Mouse (Mus musculus): ENCODE results near the gene Gda. TPM values are rescaled to one million over a fixed set of nuclear protein-coding genes. Genes with fewer than 3 reads are reported as not detected.

Gene Gda
- total RNA-seq, 1 experiment from 2014 or later: 14.5 TPM

Other genes with a start within 250 kb of the Gda start
- 233 and 289 TPM in 2 replicates for gene Zfand5, start 201.2 kb downstream of the Gda start, total RNA-seq (2017)
- gene 1110059E24Rik, start 179.5 kb upstream of the Gda start, total RNA-seq (2017): 84.7 and 96.5 TPM in 2 replicates
- gene Abhd17b, start 179.7 kb upstream of the Gda start, total RNA-seq (2017): 68.4 and 74.2 TPM in 2 replicates